Mouse (Mus musculus) G1E (cell line): Measurements from ENCODE around the gene Cog5. TPM values are rescaled to one million over a fixed set of nuclear protein-coding genes. Genes with fewer than 3 reads are reported as not detected.
A peak's percentile ranks its signal among the peaks of the same experiment; 100 is the strongest.

ENCODE experiments used
- ATAC-seq: 2 replicates; pipeline ENCODE4 v1.8.0; 2016; ENCODE audit warnings: mild to moderate bottlenecking; ENCODE audit not compliant: insufficient number of reproducible peaks, poor library complexity, low FRiP score, severe bottlenecking; ENCODE audit errors: extremely low read depth
- DNase-seq: peaks from one replicate; pipeline ENCODE4 v3.0.0; 2012; ENCODE audit warnings: low spot score
- H3K27me3 ChIP-seq: 2 replicates; pipeline ENCODE4 v1.6.1; 2012; ENCODE audit warnings: mild to moderate bottlenecking, low read length, inconsistent platforms; ENCODE audit not compliant: insufficient read depth
- H3K36me3 ChIP-seq: replicated peaks from 2 replicates; pipeline ENCODE3; 2012; ENCODE audit warnings: mild to moderate bottlenecking, inconsistent platforms
- H3K4me1 ChIP-seq: 2 replicates; pipeline ENCODE4 v1.6.1; 2012; ENCODE audit warnings: low read depth, low read length, inconsistent platforms, mixed read lengths; ENCODE audit not compliant: insufficient read depth
- H3K4me3 ChIP-seq: 2 replicates; pipeline ENCODE4 v1.5.1; 2012; ENCODE audit warnings: low read depth, mild to moderate bottlenecking, inconsistent platforms, low read length, moderate library complexity, mixed read lengths
- H3K9me3 ChIP-seq: replicated peaks from 2 replicates; pipeline ENCODE4 v1.6.1; 2012; ENCODE audit warnings: inconsistent platforms
- CTCF ChIP-seq: IDR thresholded peaks from 2 replicates; pipeline ENCODE4 v1.5.1; 2012; ENCODE audit warnings: low read depth, low read length, inconsistent platforms, mixed read lengths
- GATA1 ChIP-seq: IDR thresholded peaks from 2 replicates; pipeline ENCODE4 v1.6.1; 2012; ENCODE audit warnings: borderline replicate concordance, low read length, inconsistent platforms, mixed read lengths
- GATA2 ChIP-seq: IDR thresholded peaks from 2 replicates; pipeline ENCODE4 v1.6.1; 2012; ENCODE audit warnings: low read depth, low read length, inconsistent platforms, borderline replicate concordance
- POLR2AphosphoS5 ChIP-seq: IDR thresholded peaks from 2 replicates; pipeline ENCODE4 v1.6.1; 2012; ENCODE audit warnings: low read depth, low read length, inconsistent platforms; ENCODE audit not compliant: insufficient replicate concordance
- TAL1 ChIP-seq: conservative IDR thresholded peaks from 2 replicates; pipeline ENCODE4 v1.6.1; 2012; ENCODE audit warnings: low read depth, low read length, inconsistent platforms, mixed read lengths
- polyA plus RNA-seq: library from polyadenylated mRNA; stranded (reverse); fragments of >175 nt; gene quantifications from 2 replicates; pipeline ENCODE4 v1.2.3, GENCODE M21; 2012
- total RNA-seq, 2 experiments: library from RNA; stranded (forward) in 1 of 2; stranded (reverse) in 1 of 2; fragments of 200-1000 nt in 1 of 2; fragments of >200 nt in 1 of 2; fragmentation: Nextera tagmentation in 1 of 2; gene quantifications; 2 replicates each; pipeline ENCODE4 v1.2.3; 2014 to 2017

Gene Cog5
- total and polyA plus RNA-seq, 3 experiments, result 4.7 to 142 (median 101) TPM

DNA sequence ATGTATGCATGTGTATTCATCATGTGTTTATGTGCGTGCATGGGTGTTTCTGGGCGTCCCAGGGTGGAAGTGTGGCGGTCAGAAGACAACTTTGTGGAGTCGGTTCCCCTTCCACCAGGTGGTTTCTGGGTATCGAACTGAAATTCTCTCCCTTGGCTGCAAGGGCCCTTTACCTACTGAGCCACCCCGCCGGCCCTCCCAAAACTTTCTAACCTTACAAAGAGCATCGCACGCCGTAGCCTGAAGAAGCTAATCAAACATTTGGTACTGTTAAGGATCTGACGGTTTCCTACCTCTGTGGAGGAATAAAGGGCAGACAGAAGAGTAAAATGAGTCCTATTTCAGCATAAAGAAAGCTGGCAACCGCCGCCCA is 20.7 kb upstream of the Cog5 start:
- Histone ChIP-seq H3K36me3 (peaks cover 42% of the 10 kb centered on the region), H3K4me1 (peaks cover 34% of the 10 kb centered on the region), H3K4me3 (peak overlapping the region; percentile 77), H3K27me3 (no peaks in the 10 kb centered on the region), H3K9me3 (no peaks in the 10 kb centered on the region)
- ATAC-seq, result peak; percentile 41; the same call in 1 of the 2 replicates
- no peak for TF ChIP-seq CTCF
- no peak for TF ChIP-seq POLR2AphosphoS5
- TF ChIP-seq GATA1, result no peak
- TF ChIP-seq GATA2, result no peak
- TF ChIP-seq TAL1, result no peak
- DNase-seq, result peak; percentile 21

DNA sequence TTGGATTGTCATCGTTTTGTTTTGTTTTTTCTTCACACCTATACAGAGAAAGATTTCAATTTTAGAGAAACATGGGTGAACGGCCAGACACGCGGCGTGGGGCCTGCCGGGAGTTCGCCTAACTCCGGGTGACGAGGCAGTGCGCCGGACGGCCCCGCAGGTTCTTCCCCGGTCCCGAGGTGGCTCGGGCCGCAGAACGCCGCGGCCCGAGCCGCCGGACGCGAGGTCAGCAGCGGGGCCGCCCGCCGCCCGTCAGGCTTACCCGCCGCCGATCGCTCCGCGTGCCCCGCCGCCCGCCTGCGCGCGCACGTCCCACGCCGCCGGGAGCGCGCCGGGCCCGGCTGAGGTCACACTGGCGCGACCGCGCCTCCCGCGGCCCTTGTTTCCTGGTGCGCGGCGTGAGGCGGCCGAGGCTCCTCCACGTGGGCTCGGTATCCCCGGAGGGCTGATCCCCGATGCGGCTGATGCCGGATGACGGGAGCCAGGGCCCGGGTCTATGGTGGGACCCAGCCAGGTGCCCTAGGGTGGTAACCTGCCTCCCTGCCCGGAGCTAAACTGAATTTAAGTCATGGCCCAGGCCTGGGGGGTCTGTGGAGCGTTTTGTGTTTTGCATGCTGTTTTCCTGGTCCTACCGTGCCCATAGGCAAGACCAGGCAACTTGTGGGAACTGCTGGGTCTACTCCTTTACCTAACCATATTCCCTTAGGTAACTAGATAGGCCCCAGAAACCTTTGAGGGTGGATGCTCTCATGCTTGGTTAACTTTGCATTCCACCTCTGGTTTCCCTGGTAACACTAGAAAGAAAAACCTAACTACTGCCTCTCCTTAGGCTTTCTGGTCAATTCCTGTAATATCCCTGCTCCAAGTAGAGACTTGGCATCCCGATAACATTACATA is 20.1 kb upstream of the Cog5 start, which contains the start of gene Bcap29:
Bcap29 (minus strand) TSS at position 316 of the 897 bp plus-strand sequence.
- no peaks in the 10 kb centered on the region for H3K27me3 ChIP-seq
- peaks cover 43% of the 10 kb centered on the region for H3K36me3 ChIP-seq
- peaks cover 34% of the 10 kb centered on the region for H3K4me1 ChIP-seq
- TF ChIP-seq CTCF, result no peak
- TF ChIP-seq TAL1, result no peak
- peak within 1 kb of the TSS; percentile 77 for H3K4me3 ChIP-seq
- DNase-seq (peak; percentile 94), ATAC-seq (peak; percentile 40; the same call in 1 of the 2 replicates)
- H3K9me3 ChIP-seq, result no peaks in the 10 kb centered on the region

DNA sequence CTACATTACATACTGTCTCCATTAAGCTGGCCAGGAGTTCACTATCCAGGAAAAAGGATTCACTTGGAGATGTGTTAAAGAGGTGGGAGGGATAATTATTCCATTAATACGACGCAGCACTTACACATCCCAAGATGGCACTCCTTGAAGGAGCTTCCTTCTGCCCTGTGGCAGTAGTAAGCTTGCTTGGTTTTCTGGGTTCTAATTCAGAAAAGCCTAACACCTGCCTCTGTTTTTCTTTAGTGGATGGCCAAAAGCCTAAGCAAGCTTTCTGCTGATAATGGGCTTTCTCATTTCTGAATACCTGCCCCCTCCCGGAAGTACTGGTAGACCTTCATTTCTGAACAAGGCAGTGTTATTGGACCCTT is 19.4 kb upstream of the Cog5 start:
- DNase-seq (no peak), ATAC-seq (no peak)
- Histone ChIP-seq H3K27me3 (no peaks in the 10 kb centered on the region), H3K9me3 (no peaks in the 10 kb centered on the region), H3K4me3 (peak overlapping the region; percentile 77; the same call in 1 of the 2 replicates), H3K36me3 (peaks cover 40% of the 10 kb centered on the region), H3K4me1 (peaks cover 30% of the 10 kb centered on the region)
- TF ChIP-seq GATA2 (no peak), CTCF (no peak), POLR2AphosphoS5 (no peak), GATA1 (no peak), TAL1 (no peak)

GRCm38 (mm10) chr12:31653611-31654010 is 1.1 kb upstream of the Cog5 start:
- DNase-seq (peak; percentile 21), ATAC-seq (no peak)
- TF ChIP-seq POLR2AphosphoS5 (no peak), GATA2 (no peak), TAL1 (no peak), GATA1 (no peak), CTCF (no peak)

DNA sequence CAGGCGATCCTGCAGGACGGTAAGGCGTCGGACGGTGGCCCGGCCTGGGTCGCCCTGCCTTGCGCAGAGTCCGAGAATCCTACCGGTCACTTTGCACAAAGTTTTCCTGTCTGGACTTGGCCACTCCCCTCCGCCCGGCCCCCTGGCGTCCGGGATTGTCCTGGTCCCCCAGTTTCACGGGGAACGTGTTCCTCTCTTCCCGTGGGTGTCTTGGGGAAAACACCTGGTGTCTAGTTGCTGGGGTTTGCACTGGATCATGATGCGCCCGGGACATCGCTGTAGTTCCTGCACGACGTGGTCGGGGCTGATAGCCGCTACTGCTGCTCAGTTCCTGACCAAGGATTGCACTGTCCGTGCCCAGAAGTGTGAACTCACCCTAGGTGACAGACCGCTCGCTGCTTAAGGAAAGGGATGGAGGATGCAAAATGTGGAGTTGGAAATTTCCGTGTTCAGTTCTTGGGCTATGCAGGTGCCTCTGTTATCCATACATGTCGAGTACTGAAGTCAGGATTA is 352 bp downstream of the Cog5 start:
- Histone ChIP-seq H3K4me3 (peak overlapping the region; percentile 80), H3K36me3 (peaks cover 29% of the 10 kb centered on the region), H3K27me3 (no peaks in the 10 kb centered on the region), H3K9me3 (no peaks in the 10 kb centered on the region), H3K4me1 (peaks cover 27% of the 10 kb centered on the region)
- ATAC-seq (peak; percentile 32; the same call in 1 of the 2 replicates), DNase-seq (peak; percentile 62)
- TF ChIP-seq POLR2AphosphoS5 (no peak), CTCF (0 out of 2 replicates have a peak, but pooled peaks have one; percentile 7)

More at GRCm38 (mm10) chr12:31653611-31654010, 1.1 kb upstream of the Cog5 start:
- peaks cover 42% of the 10 kb centered on the region for H3K36me3 ChIP-seq
- peaks cover 24% of the 10 kb centered on the region for H3K4me1 ChIP-seq
- no peaks in the 10 kb centered on the region for H3K9me3 ChIP-seq
- peak overlapping the region; percentile 80 for H3K4me3 ChIP-seq
- H3K27me3 ChIP-seq, result no peaks in the 10 kb centered on the region

DNA sequence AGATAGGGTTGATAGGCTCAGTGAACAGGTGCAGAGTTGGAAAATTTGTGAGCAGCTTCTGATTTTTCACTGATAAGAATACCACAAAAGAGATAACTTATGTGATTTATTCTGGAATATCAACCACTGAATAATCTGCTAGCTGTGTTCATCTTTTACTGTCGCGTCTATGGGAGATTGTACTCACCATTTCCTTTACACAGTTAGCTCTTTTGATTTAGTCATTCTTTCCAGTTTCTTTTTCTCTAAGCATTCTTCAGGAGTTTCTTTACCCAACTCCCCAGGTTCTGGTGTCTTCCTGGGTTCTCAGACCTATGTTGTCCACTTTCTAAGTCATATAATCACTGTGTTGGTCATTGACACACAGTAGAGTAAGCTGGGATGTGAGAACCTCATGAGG is 2.2 kb downstream of the Cog5 start:
- Histone ChIP-seq H3K9me3 (no peaks in the 10 kb centered on the region), H3K4me3 (no peak overlapping the region), H3K4me1 (peaks cover 27% of the 10 kb centered on the region), H3K36me3 (peaks cover 25% of the 10 kb centered on the region), H3K27me3 (no peaks in the 10 kb centered on the region)
- ATAC-seq, result no peak
- no peak for DNase-seq
- TF ChIP-seq TAL1 (no peak), CTCF (no peak), GATA2 (no peak), GATA1 (no peak), POLR2AphosphoS5 (no peak)

DNA sequence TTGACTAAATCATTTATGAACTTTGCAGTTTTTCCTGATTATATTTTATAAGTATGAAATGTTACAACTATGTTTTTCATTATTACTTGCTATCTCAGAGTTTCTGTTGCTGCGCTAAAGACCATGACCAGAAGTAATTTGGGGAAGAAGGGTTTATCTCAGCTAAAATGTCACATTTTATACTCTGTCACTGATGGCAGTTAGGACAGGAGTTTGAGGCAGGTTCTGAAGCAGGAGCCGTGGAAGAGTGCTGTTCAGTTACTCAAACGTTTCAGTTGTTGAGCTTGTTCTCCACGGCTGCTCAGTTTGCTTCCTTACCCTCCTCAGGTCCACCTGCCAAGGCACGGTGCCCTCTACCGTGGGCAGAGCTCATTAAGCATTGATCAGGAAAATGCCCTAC is 11.3 kb downstream of the Cog5 start:
- ATAC-seq (no peak), DNase-seq (no peak)
- Histone ChIP-seq H3K9me3 (no peaks in the 10 kb centered on the region; the same call in 1 of the 2 replicates), H3K36me3 (peaks cover 79% of the 10 kb centered on the region), H3K27me3 (no peaks in the 10 kb centered on the region), H3K4me1 (no peaks in the 10 kb centered on the region), H3K4me3 (no peak overlapping the region)
- TF ChIP-seq GATA1 (no peak), POLR2AphosphoS5 (no peak), CTCF (no peak), GATA2 (no peak), TAL1 (no peak)
